Mouse (Mus musculus): ENCODE measurements at regions not wholly inside any gene's neighbourhood (a gene's known extent, or its start where the extent isn't known, plus 50 kb on each side); places are given as distances from the start of the nearest gene placed in this dataset.

DNA sequence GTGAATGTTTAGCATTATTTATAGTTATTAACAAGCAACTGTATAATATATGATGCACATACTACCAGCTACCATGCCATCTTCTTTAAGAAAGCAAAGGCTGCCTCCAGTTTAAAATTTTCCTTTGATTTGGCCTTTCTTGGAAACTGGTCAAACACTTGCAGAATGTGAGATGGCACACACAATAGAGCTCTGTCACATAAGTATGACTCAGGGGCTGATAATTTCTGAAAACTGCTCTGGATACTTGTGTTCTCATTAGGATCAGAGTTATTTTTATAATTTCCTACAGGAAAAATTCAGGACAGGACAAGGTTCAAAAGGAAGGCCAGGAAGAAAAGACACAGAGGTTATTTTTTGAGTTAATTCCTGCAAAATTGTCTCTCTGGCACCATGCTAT, 552.4 kb upstream of the Adamts5 start:
- TF ChIP-seq MYOG (IDR thresholded peaks at IDR 0.05; ENCODE audit: control insufficient read depth in 1 of 3, insufficient read depth in 1 of 3, insufficient read length in 2 of 3, low read depth in 2 of 3) (no peak), POLR2A (IDR thresholded peaks at IDR 0.05; ENCODE audit: insufficient read length, low read depth) (no peak), MAX (IDR thresholded peaks at IDR 0.05; ENCODE audit: low read depth) (no peak)

All from myocyte (in vitro differentiated cells).